Mouse (Mus musculus) limb, embryonic 15.5 days (tissue): Measurements from ENCODE around the gene Reck. TPM values are rescaled to one million over a fixed set of nuclear protein-coding genes. Genes with fewer than 3 reads are reported as not detected.

Experiments
- ATAC-seq: fragments of 200-750 bp; cut with Nextera tagmentation; 2 replicates; pipeline ENCODE4 v1.8.0; 2017; ENCODE audit warnings: low read depth, moderate TSS enrichment; ENCODE audit not compliant: insufficient number of reproducible peaks, low FRiP score, low TSS enrichment
- H3K27ac ChIP-seq: fragments of 300-500 bp; sonication (generic); 2 replicates; pipeline ENCODE4 v1.5.1; 2015; ENCODE audit warnings: moderate library complexity, mild to moderate bottlenecking, inconsistent platforms
- H3K27me3 ChIP-seq: fragments of 300-500 bp; sonication (generic); 2 replicates; pipeline ENCODE4 v1.6.1; 2015; ENCODE audit warnings: inconsistent platforms
- H3K36me3 ChIP-seq: fragments of 300-500 bp; sonication (generic); 2 replicates; pipeline ENCODE4 v1.6.1; 2015; ENCODE audit warnings: inconsistent platforms
- H3K4me1 ChIP-seq: fragments of 300-500 bp; sonication (generic); 2 replicates; pipeline ENCODE4 v1.6.1; 2015; ENCODE audit warnings: inconsistent platforms
- H3K4me2 ChIP-seq: fragments of 300-500 bp; sonication (generic); 2 replicates; pipeline ENCODE4 v1.6.1; 2015; ENCODE audit warnings: mild to moderate bottlenecking, inconsistent platforms
- H3K4me3 ChIP-seq: fragments of 300-500 bp; sonication (generic); 2 replicates; pipeline ENCODE4 v1.5.1; 2015; ENCODE audit warnings: mild to moderate bottlenecking, inconsistent platforms
- H3K9ac ChIP-seq: fragments of 300-500 bp; sonication (generic); 2 replicates; pipeline ENCODE4 v1.6.1; 2015; ENCODE audit warnings: inconsistent platforms
- H3K9me3 ChIP-seq: fragments of 300-500 bp; sonication (generic); 2 replicates; pipeline ENCODE4 v1.6.1; 2016; ENCODE audit warnings: inconsistent platforms
- WGBS: fragments of 180-500 bp; shearing (Covaris S2); methylation state at CpG from one replicate; pipeline ENCODE4 v1.1.7; 2015; 5-methylcytosine and 5-hydroxymethylcytosine counted together
- polyA plus RNA-seq: library from polyadenylated mRNA; unstranded; fragments of >200 nt; fragmentation: Nextera tagmentation; extraction: Ambion mirVana; gene quantifications from 2 replicates; pipeline ENCODE4 v1.2.1, GENCODE M21; 2015

The Reck gene
- polyA plus RNA-seq, 1 experiment from 2014 or later, result 37.9 TPM

GRCm38 (mm10) chr4:43983756-43984155 is 108.4 kb downstream of the Reck start:
- Histone ChIP-seq H3K9me3 (no peaks in the 10 kb centered on the region), H3K4me3 (no peak overlapping the region), H3K4me2 (no peak overlapping the region), H3K9ac (no peak overlapping the region), H3K4me1 (peaks cover 23% of the 10 kb centered on the region), H3K27me3 (no peaks in the 10 kb centered on the region), H3K27ac (no peak overlapping the region), H3K36me3 (no peaks in the 10 kb centered on the region)
- no peak for ATAC-seq
- 91% methylated on average over 22 of the region's 22 CpGs for WGBS

- Histone ChIP-seq H3K9me3 (no peaks in the 10 kb centered on the region), H3K4me1 (peaks cover 17% of the 10 kb centered on the region), H3K27ac (no peak overlapping the region), H3K27me3 (no peaks in the 10 kb centered on the region), H3K4me2 (no peak overlapping the region), H3K9ac (no peak overlapping the region), H3K4me3 (no peak overlapping the region), H3K36me3 (no peaks in the 10 kb centered on the region)
- no peak for ATAC-seq
- WGBS, result 90% methylated on average over 19 of the region's 19 CpGs
Measured at GRCm38 (mm10) chr4:43984326-43984725, 109.0 kb downstream of the Reck start.

GRCm38 (mm10) chr4:43988976-43989375 is 113.6 kb downstream of the Reck start:
- 88% methylated on average over 3 of the region's 3 CpGs for WGBS
- no peaks in the 10 kb centered on the region for H3K36me3 ChIP-seq
- H3K4me3 ChIP-seq, result no peak overlapping the region
- H3K4me1 ChIP-seq, result no peaks in the 10 kb centered on the region
- no peak overlapping the region for H3K4me2 ChIP-seq
- ATAC-seq, result no peak
- H3K27me3 ChIP-seq, result no peaks in the 10 kb centered on the region
- no peak overlapping the region for H3K9ac ChIP-seq
- H3K27ac ChIP-seq, result no peak overlapping the region
- no peaks in the 10 kb centered on the region for H3K9me3 ChIP-seq

GRCm38 (mm10) chr4:43993072-43993471 is 117.7 kb downstream of the Reck start:
- no peaks in the 10 kb centered on the region for H3K9me3 ChIP-seq
- H3K4me3 ChIP-seq, result no peak overlapping the region
- H3K4me1 ChIP-seq, result no peaks in the 10 kb centered on the region
- no peaks in the 10 kb centered on the region for H3K27me3 ChIP-seq
- no peak overlapping the region for H3K9ac ChIP-seq
- H3K4me2 ChIP-seq, result no peak overlapping the region
- no peak for ATAC-seq
- 89% methylated on average over 11 of the region's 11 CpGs for WGBS
- no peaks in the 10 kb centered on the region for H3K36me3 ChIP-seq
- H3K27ac ChIP-seq, result no peak overlapping the region

GRCm38 (mm10) chr4:43994342-43994741 is 119.0 kb downstream of the Reck start:
- ATAC-seq, result no peak
- 62% methylated on average over 2 of the region's 2 CpGs for WGBS

More at GRCm38 (mm10) chr4:43994342-43994741, 119.0 kb downstream of the Reck start:
- no peak overlapping the region for H3K9ac ChIP-seq
- H3K4me3 ChIP-seq, result no peak overlapping the region
- no peaks in the 10 kb centered on the region for H3K27me3 ChIP-seq
- H3K4me2 ChIP-seq, result no peak overlapping the region
- no peak overlapping the region for H3K27ac ChIP-seq
- no peaks in the 10 kb centered on the region for H3K36me3 ChIP-seq
- no peaks in the 10 kb centered on the region for H3K9me3 ChIP-seq
- no peaks in the 10 kb centered on the region for H3K4me1 ChIP-seq

Other genes starting within 250 kb of the Reck start
- 16.8 and 22.2 TPM in 2 replicates for gene Npr2, start 243.6 kb upstream of the Reck start, polyA plus RNA-seq
- gene Spag8, start 221.9 kb upstream of the Reck start, polyA plus RNA-seq, result 0.36 and 0.47 TPM in 2 replicates
- gene Hint2, start 219.1 kb upstream of the Reck start, polyA plus RNA-seq, result 75.3 and 81.9 TPM in 2 replicates
- 4.2 and 5.3 TPM in 2 replicates for gene Tmem8b, start 206.6 kb upstream of the Reck start, polyA plus RNA-seq
- 2.9 TPM in 2 replicates for gene Fam221b, start 206.4 kb upstream of the Reck start, polyA plus RNA-seq
- not detected in 2 replicates for gene Olfr70, start 174.7 kb upstream of the Reck start, polyA plus RNA-seq
- gene Olfr71, start 165.3 kb upstream of the Reck start, polyA plus RNA-seq, result not detected in 2 replicates
- 1.6 and 1.7 TPM in 2 replicates for gene Hrct1, start 148.3 kb upstream of the Reck start, polyA plus RNA-seq
- 0.52 and 0.53 TPM in 2 replicates for gene Spaar, start 145.5 kb upstream of the Reck start, polyA plus RNA-seq
- gene Olfr159, start 104.5 kb upstream of the Reck start, polyA plus RNA-seq, result not detected in 2 replicates
- gene Olfr156, start 51.6 kb upstream of the Reck start, polyA plus RNA-seq, result not detected in 2 replicates
- gene Olfr157, start 35.3 kb upstream of the Reck start, polyA plus RNA-seq, result not detected in 2 replicates
- not detected in 2 replicates for gene Olfr155, start 24.0 kb upstream of the Reck start, polyA plus RNA-seq
- 85.6 and 108 TPM in 2 replicates for gene Glipr2, start 81.9 kb downstream of the Reck start, polyA plus RNA-seq
- not detected in 2 replicates for gene Ccin, start 108.0 kb downstream of the Reck start, polyA plus RNA-seq
- 236 and 246 TPM in 2 replicates for gene Clta, start 128.9 kb downstream of the Reck start, polyA plus RNA-seq
- 26.2 and 26.6 TPM in 2 replicates for gene Gne, start 208.6 kb downstream of the Reck start, polyA plus RNA-seq